Mouse (Mus musculus) thymus, adult 2 months (tissue): Measurements from ENCODE around the gene Pcsk1n. TPM values are rescaled to one million over a fixed set of nuclear protein-coding genes. Genes with fewer than 3 reads are reported as not detected.
A peak's percentile ranks its signal among the peaks of the same experiment; 100 is the strongest.

Experiments used
- DNase-seq: peaks from one replicate; pipeline ENCODE4 v3.0.0; 2021
- H3K27ac ChIP-seq: fragments of 200-500 bp; 2 replicates; pipeline ENCODE4 v1.5.1; 2012; ENCODE audit warnings: low read length, control low read depth; ENCODE audit not compliant: control insufficient read depth, insufficient read depth
- H3K27me3 ChIP-seq: fragments of 200-500 bp; 2 replicates; pipeline ENCODE4 v1.6.1; 2012; ENCODE audit warnings: mild to moderate bottlenecking, low read length, moderate library complexity, mixed read lengths; ENCODE audit not compliant: control insufficient read depth, insufficient read depth
- H3K36me3 ChIP-seq: fragments of 200-500 bp; 2 replicates; pipeline ENCODE4 v1.6.1; 2012; ENCODE audit warnings: mild to moderate bottlenecking, low read length, moderate library complexity; ENCODE audit not compliant: control insufficient read depth, insufficient read depth
- H3K4me1 ChIP-seq: fragments of 200-500 bp; replicated peaks from 2 replicates; pipeline ENCODE4 v1.6.1; 2012; ENCODE audit warnings: low read length; ENCODE audit not compliant: control insufficient read depth, insufficient read depth
- H3K4me3 ChIP-seq: fragments of 200-500 bp; 2 replicates; pipeline ENCODE4 v1.5.1; 2012; ENCODE audit warnings: mild to moderate bottlenecking, low read length, control low read depth, moderate library complexity; ENCODE audit not compliant: control insufficient read depth, insufficient read depth
- CTCF ChIP-seq: fragments of 200-500 bp; IDR thresholded peaks from 2 replicates; pipeline ENCODE4 v1.5.1; 2012; ENCODE audit warnings: mild to moderate bottlenecking, control low read depth, low read length, moderate library complexity, borderline replicate concordance; ENCODE audit not compliant: control insufficient read depth, poor library complexity, insufficient read depth; ENCODE audit errors: extremely low read depth
- POLR2A ChIP-seq: fragments of 200-500 bp; IDR thresholded peaks from 2 replicates; pipeline ENCODE4 v1.6.1; 2012; ENCODE audit warnings: mild to moderate bottlenecking, low read length, control low read depth, moderate library complexity; ENCODE audit not compliant: control insufficient read depth, poor library complexity, insufficient read depth; ENCODE audit errors: extremely low read depth
- WGBS: fragments of 180-500 bp; shearing (Covaris S2); methylation state at CpG from one replicate; pipeline ENCODE4 v1.1.7; 2018; 5-methylcytosine and 5-hydroxymethylcytosine counted together
- polyA plus RNA-seq: library from polyadenylated mRNA; depleted of rRNA; stranded (reverse); fragments of >200 nt; gene quantifications from 2 replicates; pipeline ENCODE4 v1.2.3, GENCODE M21; 2012; rRNA removed

The Pcsk1n gene
- polyA plus RNA-seq = 0.14 and 0.15 TPM in 2 replicates

GRCm38 (mm10) chrX:7919601-7920383 is at the start of gene Pcsk1n:
Pcsk1n (plus strand) TSS chrX:7919822.
- TF ChIP-seq CTCF = no peak
- TF ChIP-seq POLR2A = no peak
- Histone ChIP-seq H3K4me3 (no peak within 1 kb of the TSS), H3K36me3 (no peaks in the 10 kb centered on the region), H3K27me3 (peaks cover 11% of the 10 kb centered on the region; the same call in 1 of the 2 replicates), H3K27ac (no peak within 1 kb of the TSS), H3K4me1 (no peaks in the 10 kb centered on the region)
- WGBS = 13% methylated on average over 32 of the region's 40 CpGs
- DNase-seq = no peak

- no peak for DNase-seq
- WGBS = 93% methylated on average over 3 of the region's 3 CpGs
- Histone ChIP-seq H3K27me3 (no peaks in the 10 kb centered on the region), H3K4me3 (no peak overlapping the region), H3K27ac (no peak overlapping the region), H3K36me3 (peaks cover 28% of the 10 kb centered on the region), H3K4me1 (peaks cover 6% of the 10 kb centered on the region)
- no peak for TF ChIP-seq POLR2A
These were observed 49.8 kb upstream of the Pcsk1n start for GRCm38 (mm10) chrX:7869826-7870225.

- Histone ChIP-seq H3K36me3 (peaks cover 10% of the 10 kb centered on the region; the same call in 1 of the 2 replicates), H3K27me3 (no peaks in the 10 kb centered on the region), H3K4me1 (peaks cover 13% of the 10 kb centered on the region), H3K27ac (no peak within 1 kb of the TSS), H3K4me3 (peak within 1 kb of the TSS; percentile 78)
- TF ChIP-seq CTCF = no peak
- peak; percentile 72 for TF ChIP-seq POLR2A
- DNase-seq = peak; percentile 86
- 1% methylated on average over 31 of the region's 38 CpGs for WGBS
These were observed 41.6 kb upstream of the Pcsk1n start, which contains the start of gene Pim2 for GRCm38 (mm10) chrX:7878007-7878419. Pim2 (plus strand) TSS chrX:7878262.

- 5% methylated on average over 17 of the region's 21 CpGs for WGBS
- Histone ChIP-seq H3K27me3 (no peaks in the 10 kb centered on the region), H3K4me1 (peaks cover 13% of the 10 kb centered on the region), H3K36me3 (peaks cover 6% of the 10 kb centered on the region; the same call in 1 of the 2 replicates), H3K4me3 (peak overlapping the region; percentile 78), H3K27ac (no peak overlapping the region)
- TF ChIP-seq CTCF = no peak
- TF ChIP-seq POLR2A = no peak
- DNase-seq = peak; percentile 19
These were observed 41.1 kb upstream of the Pcsk1n start for GRCm38 (mm10) chrX:7878495-7878894.

GRCm38 (mm10) chrX:7879819-7880218 is 39.8 kb upstream of the Pcsk1n start:
- peak; percentile 43 for DNase-seq
- TF ChIP-seq CTCF (peak; percentile 53; the same call in 1 of the 2 replicates), POLR2A (no peak)
- Histone ChIP-seq H3K36me3 (no peaks in the 10 kb centered on the region), H3K27me3 (no peaks in the 10 kb centered on the region), H3K4me1 (peaks cover 15% of the 10 kb centered on the region), H3K4me3 (peak overlapping the region; percentile 14; the same call in 1 of the 2 replicates), H3K27ac (no peak overlapping the region)
- 1% methylated on average over 11 of the region's 11 CpGs for WGBS

- Histone ChIP-seq H3K4me3 (peak within 1 kb of the TSS; percentile 80), H3K27me3 (no peaks in the 10 kb centered on the region), H3K36me3 (no peaks in the 10 kb centered on the region), H3K27ac (no peak within 1 kb of the TSS), H3K4me1 (peaks cover 11% of the 10 kb centered on the region)
- TF ChIP-seq CTCF = no peak
- TF ChIP-seq POLR2A = 0 out of 2 replicates have a peak, but pooled peaks have one; percentile 26
- DNase-seq = peak; percentile 55
- under 1% methylated on average over 44 of the region's 49 CpGs for WGBS
These were observed 35.6 kb upstream of the Pcsk1n start, which contains the start of gene Slc35a2 for GRCm38 (mm10) chrX:7883841-7884567. Slc35a2 (plus strand) TSS chrX:7884028.
